Mouse (Mus musculus): ENCODE data around the gene Smg1. TPM values are rescaled to one million over a fixed set of nuclear protein-coding genes. Genes with fewer than 3 reads are reported as not detected.
"Not testable (repeated sequence)": the region's sequence is repeated elsewhere in the genome, so short reads cannot be mapped to it uniquely, and the experiment has no call there.

Smg1 gene
- total RNA-seq, 2 experiments from 2014 or later: 61.8 to 74.7 TPM

GRCm38 (mm10) chr7:118170125-118170524 is 73.3 kb downstream of the Smg1 start:
- intact Hi-C loops (cut with DNase I); DNase-seq (ENCODE audit: extremely low spot score in 1 of 2, low spot score in 2 of 2): not testable (repeated sequence)

- intact Hi-C loops (cut with DNase I): no loop called here
- DNase-seq (ENCODE audit: extremely low spot score in 1 of 2, low spot score in 2 of 2): no peak
Measured at GRCm38 (mm10) chr7:118163006-118163405, 80.5 kb downstream of the Smg1 start.

GRCm38 (mm10) chr7:118160121-118160520 is 83.3 kb downstream of the Smg1 start:
- intact Hi-C loops (cut with DNase I): no loop called here
- DNase-seq (ENCODE audit: extremely low spot score in 1 of 2, low spot score in 2 of 2): peak in 1 of 2 experiments; percentile 20

DNA sequence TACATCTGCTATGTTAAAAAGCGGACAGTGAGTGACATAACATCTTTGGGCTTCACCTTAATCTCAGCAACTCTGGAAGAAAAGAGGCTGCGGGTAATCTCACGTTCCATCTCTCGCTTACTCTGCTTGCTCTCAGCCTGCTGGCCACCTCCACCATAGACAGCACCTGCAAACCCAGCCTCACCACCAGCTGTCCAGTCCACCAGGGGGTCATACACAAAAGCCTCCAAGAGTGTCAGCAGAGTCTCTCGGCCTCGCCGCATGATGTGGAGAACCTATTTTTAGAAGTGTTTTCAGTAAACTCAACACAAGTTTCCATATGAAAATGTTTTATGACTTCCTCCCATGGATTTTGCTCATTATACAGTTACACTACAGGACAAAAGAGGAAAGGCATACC is 87.0 kb downstream of the Smg1 start:
- intact Hi-C loops (cut with DNase I): no loop called here

GRCm38 (mm10) chr7:118154150-118154549 is 89.3 kb downstream of the Smg1 start:
- intact Hi-C loops (cut with DNase I): no loop called here
- DNase-seq (ENCODE audit: extremely low spot score in 1 of 2, low spot score in 2 of 2): no peak

More for the DNA sequence above, 87.0 kb downstream of the Smg1 start:
- no peak for DNase-seq (ENCODE audit: extremely low spot score in 1 of 2, low spot score in 2 of 2)

GRCm38 (mm10) chr7:118143602-118144001 is 99.9 kb downstream of the Smg1 start:
- DNase-seq (ENCODE audit: extremely low spot score in 1 of 2, low spot score in 2 of 2): no peak
- intact Hi-C loops (cut with DNase I): loop anchor here (5.0 kb wide), 1 partner anchor 34 kb away; no protein-coding TSS in a partner anchor

- intact Hi-C loops (cut with DNase I): loop anchor here (5.0 kb wide), 1 partner anchor 34 kb away; no protein-coding TSS in a partner anchor
- DNase-seq (ENCODE audit: extremely low spot score in 1 of 2, low spot score in 2 of 2): no peak
Measured at GRCm38 (mm10) chr7:118143123-118143522, 100.3 kb downstream of the Smg1 start.

DNA sequence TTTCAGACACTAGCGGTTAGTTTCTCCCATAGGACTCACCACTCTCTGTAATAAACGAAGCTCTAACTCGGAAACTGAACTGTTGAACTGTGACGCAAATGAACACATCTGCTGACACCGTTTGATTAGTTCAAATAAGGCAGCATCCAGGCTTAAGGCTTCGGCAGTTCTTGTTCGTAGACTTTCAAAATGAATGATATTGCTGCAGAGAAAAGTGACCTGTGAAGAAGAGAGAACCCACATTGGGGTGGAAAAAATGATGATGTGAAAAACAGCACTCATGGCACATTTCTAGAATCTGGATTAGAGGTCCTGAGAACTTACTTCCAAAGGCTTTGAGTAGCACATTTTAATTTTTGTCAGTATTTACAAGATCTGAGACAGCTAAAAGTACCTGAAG is 102.2 kb downstream of the Smg1 start:
- DNase-seq (ENCODE audit: extremely low spot score in 1 of 2, low spot score in 2 of 2): no peak
- intact Hi-C loops (cut with DNase I): loop anchor here (5.0 kb wide), 1 partner anchor 36 kb away; no protein-coding TSS in a partner anchor

DNA sequence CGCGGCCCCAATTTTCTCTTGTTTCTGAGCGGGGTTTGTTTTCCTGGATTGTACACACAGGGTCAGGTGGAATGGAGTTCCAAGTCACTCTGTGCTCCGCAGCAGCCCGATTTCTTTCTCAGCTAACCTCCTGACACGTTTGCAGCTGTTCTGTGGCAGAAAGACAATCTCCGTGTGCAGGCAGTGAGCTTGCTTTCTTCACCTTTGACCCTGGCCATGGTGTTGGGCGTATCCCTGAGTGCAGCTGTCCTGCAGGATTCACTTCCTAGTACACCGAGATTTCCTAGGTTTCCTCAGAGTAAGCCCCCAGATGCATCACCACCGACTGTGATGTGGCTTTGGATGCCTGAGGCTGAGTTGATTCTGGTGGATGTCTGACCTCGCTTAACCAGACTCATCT is 108.3 kb downstream of the Smg1 start:
- DNase-seq (ENCODE audit: extremely low spot score in 1 of 2, low spot score in 2 of 2): no peak
- intact Hi-C loops (cut with DNase I): no loop called here

GRCm38 (mm10) chr7:118129430-118130041 is 113.9 kb downstream of the Smg1 start, which contains the start of gene Arl6ip1:
Gene Arl6ip1, minus strand, starts transcription at chr7:118129662.
- DNase-seq (ENCODE audit: extremely low spot score in 1 of 2, low spot score in 2 of 2): peak; percentile 98
- intact Hi-C loops (cut with DNase I): no loop called here

DNA sequence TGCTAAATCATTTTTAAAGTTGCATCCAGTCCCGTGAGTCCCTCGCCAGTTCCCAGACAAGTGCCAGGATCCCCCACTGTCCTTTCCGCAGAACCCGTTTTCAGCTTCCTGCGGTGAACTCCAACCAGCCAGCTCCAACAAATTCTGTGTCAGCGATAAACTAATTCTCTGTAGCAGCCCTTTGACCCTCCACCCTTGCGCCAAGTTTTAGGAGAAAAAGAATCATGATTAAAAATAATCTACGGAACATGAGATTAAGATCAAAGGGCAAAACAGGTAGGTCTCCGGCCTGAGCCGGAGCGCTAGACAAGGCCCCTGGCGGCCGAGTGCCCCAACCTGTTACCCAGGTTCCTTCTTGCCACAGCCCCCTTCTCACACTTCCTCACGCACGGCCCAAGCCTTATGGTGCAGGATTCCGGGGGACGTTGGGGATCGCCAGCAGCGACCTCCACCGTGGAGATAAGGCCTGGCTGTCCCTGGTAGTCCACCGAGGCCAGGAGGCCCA is 114.5 kb downstream of the Smg1 start:
- intact Hi-C loops (cut with DNase I): no loop called here
- peak in 1 of 2 experiments; percentile 38 for DNase-seq (ENCODE audit: extremely low spot score in 1 of 2, low spot score in 2 of 2)

GRCm38 (mm10) chr7:118126219-118126875 is 117.1 kb downstream of the Smg1 start:
- DNase-seq (ENCODE audit: extremely low spot score in 1 of 2, low spot score in 2 of 2): no peak

DNA sequence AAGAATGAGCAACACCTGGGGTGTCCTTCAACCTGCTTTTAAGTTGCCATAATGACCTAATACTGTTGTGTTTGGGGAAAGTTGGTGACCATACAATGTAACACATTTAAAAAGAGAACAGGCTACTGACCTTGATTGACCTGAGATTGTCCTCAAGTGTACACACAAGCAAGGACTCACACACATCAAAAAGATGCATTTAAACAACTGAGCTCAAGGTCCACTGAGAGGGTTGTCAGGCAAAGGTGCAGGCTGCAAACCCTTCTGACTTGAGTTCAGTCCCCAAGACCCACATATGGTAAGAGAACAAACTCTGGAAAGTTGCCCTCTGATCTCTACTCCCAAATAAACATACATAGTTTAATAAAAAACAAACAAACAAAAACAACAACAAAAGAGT is 117.7 kb downstream of the Smg1 start:
- DNase-seq (ENCODE audit: extremely low spot score in 1 of 2, low spot score in 2 of 2): no peak
- intact Hi-C loops (cut with DNase I): no loop called here

More at GRCm38 (mm10) chr7:118126219-118126875, 117.1 kb downstream of the Smg1 start:
- intact Hi-C loops (cut with DNase I): no loop called here

- intact Hi-C loops (cut with DNase I): no loop called here
- no peak for DNase-seq (ENCODE audit: extremely low spot score in 1 of 2, low spot score in 2 of 2)
Measured at GRCm38 (mm10) chr7:118123512-118124411, 119.7 kb downstream of the Smg1 start.

DNA sequence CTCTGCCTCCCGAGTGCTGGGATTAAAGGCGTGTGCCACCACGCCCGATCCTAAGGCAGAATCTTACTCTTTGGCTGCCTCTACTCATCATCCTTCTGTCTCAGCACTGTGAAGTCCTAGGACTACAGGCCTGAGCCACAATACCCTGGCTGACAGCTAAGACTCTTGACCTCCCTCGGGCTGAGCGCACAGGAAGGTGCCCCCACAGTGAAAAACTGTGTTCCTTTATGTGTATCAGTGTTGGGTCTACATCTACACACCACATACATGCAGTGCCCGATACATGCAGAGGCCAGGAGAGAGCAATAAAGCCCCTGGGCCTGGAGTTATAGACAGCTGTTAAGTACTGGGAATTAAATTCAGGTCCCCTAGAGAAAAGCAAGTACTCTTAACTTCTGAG is 121.2 kb downstream of the Smg1 start:
- intact Hi-C loops (cut with DNase I): no loop called here

DNA sequence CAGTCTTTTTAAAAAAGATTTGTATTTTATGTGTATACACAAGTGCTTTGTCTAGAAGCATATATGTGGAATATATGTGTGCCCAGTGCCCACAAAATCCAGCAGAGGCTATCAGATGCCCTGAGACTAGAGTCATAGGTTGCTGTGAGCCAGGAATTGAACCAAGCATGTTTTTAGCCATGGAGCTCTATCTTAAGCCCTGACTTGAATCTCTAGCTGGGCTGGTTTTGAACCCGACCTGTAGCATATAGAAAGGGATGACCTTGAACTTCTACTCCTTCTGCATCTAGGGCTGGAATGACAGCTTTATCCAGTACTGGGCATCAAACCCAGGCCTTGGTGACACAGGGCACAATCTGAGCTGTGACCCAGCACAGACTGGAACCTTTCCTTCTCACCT is 122.8 kb downstream of the Smg1 start:
- DNase-seq (ENCODE audit: extremely low spot score in 1 of 2, low spot score in 2 of 2): no peak
- intact Hi-C loops (cut with DNase I): no loop called here

More for the DNA sequence above, 121.2 kb downstream of the Smg1 start:
- DNase-seq (ENCODE audit: extremely low spot score in 1 of 2, low spot score in 2 of 2): no peak

GRCm38 (mm10) chr7:118119946-118120345 is 123.5 kb downstream of the Smg1 start:
- intact Hi-C loops (cut with DNase I): no loop called here
- no peak for DNase-seq (ENCODE audit: extremely low spot score in 1 of 2, low spot score in 2 of 2)

GRCm38 (mm10) chr7:118119142-118119541 is 124.3 kb downstream of the Smg1 start:
- intact Hi-C loops (cut with DNase I): no loop called here
- DNase-seq (ENCODE audit: extremely low spot score in 1 of 2, low spot score in 2 of 2): no peak

DNA sequence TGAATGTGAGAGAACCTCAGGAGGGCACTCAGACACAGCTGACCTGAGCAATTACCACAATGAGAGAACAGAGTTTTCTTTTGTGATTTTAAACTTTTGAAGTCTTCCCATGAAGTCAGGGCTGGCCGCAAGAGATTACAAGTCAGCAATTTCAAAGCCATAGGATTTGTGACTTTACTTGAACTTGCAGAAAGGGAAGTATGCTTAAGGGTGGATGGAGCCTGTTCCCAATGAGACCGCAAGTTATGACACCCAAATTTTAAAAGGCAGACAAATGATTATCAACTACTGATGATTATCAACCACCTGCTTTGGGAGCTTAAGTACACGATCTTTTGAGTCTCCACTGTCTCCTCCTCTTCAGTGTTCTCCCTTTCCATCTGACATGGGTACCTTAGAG is 125.0 kb downstream of the Smg1 start:
- no peak for DNase-seq (ENCODE audit: extremely low spot score in 1 of 2, low spot score in 2 of 2)
- intact Hi-C loops (cut with DNase I): no loop called here
